Mouse (Mus musculus) intestine, embryonic 16.5 days (tissue): ENCODE results near the gene Fam102b. TPM values are rescaled to one million over a fixed set of nuclear protein-coding genes. Genes with fewer than 3 reads are reported as not detected.
A peak's percentile ranks its signal among the peaks of the same experiment; 100 is the strongest.

Experiments
- ATAC-seq: fragments of 200-750 bp; cut with Nextera tagmentation; 2 replicates; pipeline ENCODE4 v1.8.0; 2017; ENCODE audit warnings: moderate TSS enrichment, moderate library complexity
- H3K27ac ChIP-seq: fragments of 300-500 bp; sonication (generic); 2 replicates; pipeline ENCODE4 v1.5.1; 2014; ENCODE audit warnings: mild to moderate bottlenecking, low read length
- H3K27me3 ChIP-seq: fragments of 300-500 bp; sonication (generic); replicated peaks from 2 replicates; pipeline ENCODE4 v1.6.1; 2014; ENCODE audit warnings: low read length, control low read depth, mixed read lengths; ENCODE audit not compliant: control insufficient read depth, insufficient read depth
- H3K36me3 ChIP-seq: fragments of 300-500 bp; sonication (generic); 2 replicates; pipeline ENCODE4 v1.6.1; 2014; ENCODE audit warnings: low read length, control low read depth; ENCODE audit not compliant: control insufficient read depth, insufficient read depth
- H3K4me1 ChIP-seq: fragments of 300-500 bp; sonication (generic); 2 replicates; pipeline ENCODE4 v1.6.1; 2014; ENCODE audit warnings: low read length, control low read depth, mixed read lengths; ENCODE audit not compliant: control insufficient read depth, insufficient read depth
- H3K4me2 ChIP-seq: fragments of 300-500 bp; sonication (generic); 2 replicates; pipeline ENCODE4 v1.6.1; 2014; ENCODE audit warnings: low read depth, low read length, control low read depth
- H3K4me3 ChIP-seq: fragments of 300-500 bp; sonication (generic); 2 replicates; pipeline ENCODE4 v1.5.1; 2014; ENCODE audit warnings: mild to moderate bottlenecking, low read length
- H3K9ac ChIP-seq: fragments of 300-500 bp; sonication (generic); 2 replicates; pipeline ENCODE4 v1.6.1; 2014; ENCODE audit warnings: low read depth, low read length
- H3K9me3 ChIP-seq: fragments of 300-500 bp; sonication (generic); 2 replicates; pipeline ENCODE4 v1.6.1; 2016; ENCODE audit warnings: low read length, control low read depth; ENCODE audit not compliant: control insufficient read depth
- WGBS: fragments of 180-500 bp; shearing (Covaris S2); extraction: QIAGEN DNeasy Blood & Tissue Kit; methylation state at CpG from one replicate; pipeline ENCODE4 v1.1.7; 2014; 5-methylcytosine and 5-hydroxymethylcytosine counted together
- polyA plus RNA-seq: library from polyadenylated mRNA; unstranded; fragments of >200 nt; fragmentation: Nextera tagmentation; extraction: Ambion mirVana; gene quantifications from 2 replicates; pipeline ENCODE4 v1.2.1, GENCODE M21; 2015

Gene Fam102b
- polyA plus RNA-seq: 4.2 TPM in 2 replicates

DNA sequence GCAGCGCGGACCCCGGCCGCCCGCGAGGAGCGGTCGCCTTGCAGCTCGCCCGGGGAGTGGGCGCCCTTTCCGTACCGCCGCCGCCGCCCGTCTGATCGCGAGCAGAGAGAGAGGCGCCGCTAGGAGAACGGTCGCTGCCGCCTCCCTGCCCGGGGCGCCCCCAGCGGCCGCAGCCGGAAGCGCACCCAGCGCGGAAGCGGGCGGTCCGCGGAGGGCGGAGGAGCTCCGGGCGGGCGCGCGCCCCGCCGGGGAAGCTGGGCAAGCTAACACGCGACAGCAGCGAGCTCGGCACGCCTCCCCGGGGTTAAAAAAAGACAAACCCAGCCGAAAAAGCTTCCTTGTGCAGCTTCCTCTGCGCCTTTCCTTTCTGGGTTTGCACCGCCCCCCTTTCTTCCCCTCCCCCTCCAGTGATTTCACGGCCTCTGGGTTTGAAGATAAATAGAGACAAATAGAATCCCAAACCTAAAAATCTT is at the start of gene Fam102b:
Gene Fam102b, minus strand, starts transcription at position 93 of the 473 bp plus-strand sequence.
- Histone ChIP-seq H3K4me1 (peaks cover 33% of the 10 kb centered on the region), H3K9me3 (no peaks in the 10 kb centered on the region), H3K9ac (peak within 1 kb of the TSS; percentile 86), H3K27me3 (no peaks in the 10 kb centered on the region), H3K27ac (peak within 1 kb of the TSS; percentile 79), H3K4me3 (peak within 1 kb of the TSS; percentile 76), H3K4me2 (peak within 1 kb of the TSS; percentile 78), H3K36me3 (no peaks in the 10 kb centered on the region)
- under 1% methylated on average over 27 of the region's 54 CpGs for WGBS
- ATAC-seq: peak; percentile 82

DNA sequence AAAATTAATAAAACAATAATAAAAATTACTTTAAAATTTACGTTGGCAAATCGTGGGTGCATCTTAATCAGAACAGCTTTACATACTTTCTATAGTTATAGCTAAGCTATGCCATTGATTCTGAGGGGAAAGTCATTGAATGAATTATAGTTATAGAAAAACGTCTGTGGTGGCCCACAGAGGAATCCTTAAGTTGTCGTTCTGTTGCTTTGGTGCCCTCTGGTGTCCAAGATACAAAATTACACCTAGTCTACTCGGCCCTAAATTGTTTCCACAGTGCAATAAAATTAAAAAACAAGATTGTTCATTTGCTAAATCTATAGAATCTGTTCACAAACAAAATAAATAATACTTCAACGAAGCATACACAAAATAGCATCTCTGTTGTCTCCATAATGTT is 35.6 kb upstream of the Fam102b start:
- H3K4me3 ChIP-seq: no peak overlapping the region
- H3K27me3 ChIP-seq: no peaks in the 10 kb centered on the region
- H3K36me3 ChIP-seq: no peaks in the 10 kb centered on the region
- 3% methylated on average over 6 of the region's 6 CpGs for WGBS
- no peaks in the 10 kb centered on the region for H3K9me3 ChIP-seq
- ATAC-seq: no peak
- H3K4me1 ChIP-seq: no peaks in the 10 kb centered on the region
- no peak overlapping the region for H3K27ac ChIP-seq
- no peak overlapping the region for H3K9ac ChIP-seq
- H3K4me2 ChIP-seq: no peak overlapping the region

DNA sequence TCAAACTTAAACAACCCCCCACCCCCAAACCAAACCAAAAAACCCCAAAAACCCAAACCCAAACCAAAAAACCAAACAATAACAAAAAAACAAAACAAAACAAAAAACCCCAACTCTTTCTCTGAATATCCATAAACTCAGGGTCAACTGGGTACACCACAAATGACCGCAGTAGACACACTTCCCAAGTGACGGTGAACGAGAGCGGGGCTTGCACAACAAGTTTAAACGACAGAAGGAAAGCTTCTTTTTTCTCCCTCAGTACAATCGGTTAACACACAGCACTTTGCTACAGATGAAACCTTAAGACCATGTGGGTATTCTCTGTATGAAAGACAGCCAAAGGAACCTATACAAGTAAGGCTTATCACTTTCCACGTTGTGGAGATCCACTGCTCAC is 35.0 kb upstream of the Fam102b start:
- 67% methylated on average over 7 of the region's 7 CpGs for WGBS
- Histone ChIP-seq H3K9me3 (no peaks in the 10 kb centered on the region), H3K36me3 (no peaks in the 10 kb centered on the region), H3K9ac (no peak overlapping the region), H3K4me2 (no peak overlapping the region), H3K4me1 (no peaks in the 10 kb centered on the region), H3K27ac (no peak overlapping the region), H3K27me3 (no peaks in the 10 kb centered on the region), H3K4me3 (no peak overlapping the region)
- ATAC-seq: no peak

DNA sequence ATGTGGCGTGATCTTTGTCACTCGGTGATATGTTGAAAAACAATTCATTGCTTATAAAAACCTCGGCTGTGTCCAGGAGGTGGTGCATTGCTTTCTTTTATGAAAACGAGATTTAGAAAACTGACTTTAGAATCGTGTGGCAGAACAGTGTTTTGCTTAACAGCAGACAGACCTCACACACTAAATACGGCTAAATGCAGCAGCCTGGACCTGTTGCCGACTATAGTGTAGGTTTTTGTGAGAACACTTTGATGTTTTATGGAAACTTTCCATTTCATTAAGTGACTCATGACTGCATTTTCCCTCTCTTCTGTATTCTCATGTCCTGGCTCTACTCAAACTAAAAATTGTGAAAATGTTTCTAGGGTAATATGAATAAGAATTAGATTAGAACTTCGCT is 32.5 kb upstream of the Fam102b start:
- H3K4me3 ChIP-seq: no peak overlapping the region
- ATAC-seq: no peak
- H3K36me3 ChIP-seq: no peaks in the 10 kb centered on the region
- no peak overlapping the region for H3K4me2 ChIP-seq
- WGBS: 54% methylated on average over 8 of the region's 8 CpGs
- no peak overlapping the region for H3K27ac ChIP-seq
- no peaks in the 10 kb centered on the region; the same call in 1 of the 2 replicates for H3K4me1 ChIP-seq
- no peaks in the 10 kb centered on the region for H3K27me3 ChIP-seq
- H3K9ac ChIP-seq: no peak overlapping the region
- H3K9me3 ChIP-seq: no peaks in the 10 kb centered on the region

DNA sequence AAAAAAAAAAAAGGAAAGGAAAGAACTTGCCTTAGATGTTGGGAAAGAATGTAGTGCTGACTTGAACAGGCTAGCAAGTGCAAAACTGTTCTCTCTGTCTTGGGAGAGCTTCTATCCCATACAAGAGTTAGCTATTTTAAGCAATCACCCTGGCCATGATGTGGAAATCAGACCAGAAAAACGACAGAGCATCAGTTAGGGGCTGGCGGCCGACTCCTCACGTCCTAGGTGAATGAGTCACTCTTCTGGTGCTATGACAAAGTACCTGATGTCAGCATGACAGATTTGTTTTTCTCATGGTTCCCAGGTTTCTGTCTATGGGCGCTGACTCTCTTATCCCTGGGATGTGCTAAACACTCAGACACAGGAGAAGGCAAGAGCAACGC is 24.5 kb upstream of the Fam102b start:
- H3K27ac ChIP-seq: no peak overlapping the region
- no peaks in the 10 kb centered on the region for H3K36me3 ChIP-seq
- ATAC-seq: no peak
- H3K4me3 ChIP-seq: no peak overlapping the region
- H3K9me3 ChIP-seq: no peaks in the 10 kb centered on the region
- H3K9ac ChIP-seq: no peak overlapping the region
- 79% methylated on average over 6 of the region's 6 CpGs for WGBS
- no peak overlapping the region for H3K4me2 ChIP-seq
- H3K4me1 ChIP-seq: peaks cover 12% of the 10 kb centered on the region
- no peaks in the 10 kb centered on the region for H3K27me3 ChIP-seq

DNA sequence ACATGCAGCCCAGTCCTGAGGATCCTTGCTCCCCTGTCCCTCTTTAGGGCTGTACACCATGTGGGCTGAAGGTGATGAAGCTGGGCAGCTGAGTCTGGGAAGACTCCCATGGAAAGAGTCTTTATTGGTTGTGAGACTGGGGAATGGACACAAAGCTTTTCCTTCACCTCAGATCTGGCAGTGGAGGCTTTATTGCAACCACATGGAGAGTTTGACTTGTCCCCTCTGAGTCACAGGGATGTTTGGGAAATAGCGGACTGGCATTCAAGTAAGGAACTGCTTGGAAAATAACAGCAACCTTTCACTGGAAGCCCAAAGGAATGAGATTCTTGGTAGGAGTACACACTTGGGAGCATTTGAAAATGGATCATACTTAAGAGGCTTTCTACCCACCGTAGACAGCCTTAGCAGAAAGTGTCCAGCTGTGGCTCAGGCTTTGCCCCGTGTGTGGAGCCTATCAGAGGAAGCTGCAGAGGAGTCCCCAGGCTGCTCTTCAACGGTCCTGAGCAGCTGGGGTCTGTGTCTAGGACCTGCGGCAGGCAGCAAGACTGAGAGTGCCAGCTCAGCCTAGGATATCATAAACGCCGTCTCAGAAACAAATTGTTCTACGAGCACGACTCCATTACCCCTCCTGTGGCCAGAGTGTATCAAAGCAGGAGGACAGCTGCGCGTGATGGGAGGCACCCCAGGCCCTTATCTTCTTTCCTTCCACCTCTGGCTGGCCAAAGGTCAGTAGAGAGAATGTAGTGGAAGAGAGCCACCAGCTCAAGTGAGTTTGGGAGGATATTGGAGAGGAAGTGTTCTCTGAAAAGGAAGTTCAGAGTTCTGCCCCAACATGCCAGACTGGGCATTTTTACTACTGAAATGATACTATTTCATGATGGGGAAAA is 23.9 kb upstream of the Fam102b start:
- WGBS: 22% methylated on average over 11 of the region's 11 CpGs
- Histone ChIP-seq H3K4me3 (no peak overlapping the region), H3K27ac (peak overlapping the region; percentile 72), H3K27me3 (no peaks in the 10 kb centered on the region), H3K36me3 (no peaks in the 10 kb centered on the region), H3K4me2 (no peak overlapping the region), H3K4me1 (peaks cover 12% of the 10 kb centered on the region), H3K9me3 (no peaks in the 10 kb centered on the region), H3K9ac (no peak overlapping the region)
- peak; percentile 91 for ATAC-seq

DNA sequence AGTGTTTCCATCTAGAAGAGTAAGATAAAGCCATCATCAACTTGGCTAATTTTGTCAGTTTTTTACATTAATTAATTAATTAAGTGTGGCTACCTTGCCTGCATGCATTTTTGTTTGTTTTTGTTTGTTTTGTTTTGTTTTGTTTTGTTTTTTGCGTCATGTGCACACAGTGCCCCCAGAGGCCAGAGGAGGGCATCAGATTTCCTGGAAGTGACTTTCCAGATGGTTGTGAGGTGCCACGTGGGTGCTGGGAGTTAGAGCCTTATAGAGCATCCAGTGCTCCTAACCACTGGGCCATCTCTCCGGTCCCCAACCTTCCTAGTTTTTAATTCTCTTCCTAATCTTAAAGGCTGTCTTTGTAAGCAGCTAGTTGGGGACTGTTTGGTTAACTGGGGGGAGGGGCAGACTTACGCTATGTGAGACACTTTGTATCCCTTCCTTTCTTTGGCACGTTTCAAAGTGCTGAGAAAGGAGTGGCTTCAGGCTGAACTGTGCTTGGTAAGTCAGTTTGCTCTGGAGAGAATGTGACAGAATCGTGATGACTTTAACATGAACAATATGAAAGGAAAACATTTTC is 20.4 kb upstream of the Fam102b start:
- Histone ChIP-seq H3K36me3 (no peaks in the 10 kb centered on the region), H3K4me2 (no peak overlapping the region), H3K4me1 (peaks cover 12% of the 10 kb centered on the region), H3K4me3 (no peak overlapping the region), H3K27me3 (no peaks in the 10 kb centered on the region), H3K27ac (no peak overlapping the region), H3K9ac (no peak overlapping the region), H3K9me3 (no peaks in the 10 kb centered on the region)
- no peak for ATAC-seq
- WGBS: 36% methylated on average over 6 of the region's 6 CpGs

DNA sequence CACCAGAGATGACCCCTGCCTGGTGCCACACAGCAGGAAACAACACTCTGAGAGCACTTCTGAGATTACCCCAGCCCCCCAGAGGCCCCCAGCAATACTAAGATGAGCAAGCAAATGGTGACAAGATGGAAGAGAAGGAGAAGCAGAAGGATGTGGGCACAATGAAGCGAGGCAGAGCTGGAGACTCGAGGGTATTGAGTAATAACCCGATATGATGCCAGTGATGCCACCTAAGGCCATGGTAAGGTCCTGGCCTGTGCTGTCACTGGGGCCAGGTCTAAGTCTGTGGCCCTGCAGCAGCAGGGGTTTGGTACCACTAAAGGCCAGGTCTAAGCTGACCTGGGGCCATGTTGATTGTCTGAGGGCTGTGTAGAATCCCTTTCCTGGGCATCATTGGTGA is 19.0 kb upstream of the Fam102b start:
- H3K27me3 ChIP-seq: no peaks in the 10 kb centered on the region
- no peak for ATAC-seq
- no peak overlapping the region for H3K4me2 ChIP-seq
- no peak overlapping the region for H3K9ac ChIP-seq
- 93% methylated on average over 3 of the region's 3 CpGs for WGBS
- H3K27ac ChIP-seq: no peak overlapping the region
- no peaks in the 10 kb centered on the region for H3K36me3 ChIP-seq
- no peak overlapping the region for H3K4me3 ChIP-seq
- H3K9me3 ChIP-seq: no peaks in the 10 kb centered on the region
- peaks cover 7% of the 10 kb centered on the region for H3K4me1 ChIP-seq

DNA sequence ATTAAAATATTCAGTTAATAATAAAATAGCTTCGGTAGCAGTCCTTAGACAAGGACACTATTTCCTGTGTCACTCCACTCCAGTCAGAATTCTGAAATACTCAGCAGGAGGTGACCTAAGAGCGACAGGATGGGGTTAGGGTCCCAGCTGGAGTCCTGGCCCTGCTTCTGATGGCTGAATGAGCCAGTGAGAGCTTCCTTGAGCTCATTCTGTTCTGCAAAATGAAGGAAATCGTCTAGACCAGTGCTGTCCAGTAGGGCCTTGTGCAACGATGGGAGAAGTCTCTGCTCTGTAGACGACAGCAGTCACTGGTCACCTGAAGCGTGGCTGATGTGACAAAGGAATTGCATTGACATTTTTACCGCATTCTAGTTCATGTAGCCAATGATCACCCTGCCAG is 16.0 kb upstream of the Fam102b start:
- no peak for ATAC-seq
- Histone ChIP-seq H3K4me2 (no peak overlapping the region), H3K4me3 (no peak overlapping the region), H3K27ac (no peak overlapping the region), H3K36me3 (no peaks in the 10 kb centered on the region), H3K9ac (no peak overlapping the region), H3K9me3 (no peaks in the 10 kb centered on the region), H3K4me1 (peaks cover 4% of the 10 kb centered on the region; the same call in 1 of the 2 replicates), H3K27me3 (no peaks in the 10 kb centered on the region)
- WGBS: 76% methylated on average over 7 of the region's 7 CpGs
